Mouse (Mus musculus) left cerebral cortex, adult 2 months (tissue): ENCODE measurements around the gene Armh2. TPM values are rescaled to one million over a fixed set of nuclear protein-coding genes. Genes with fewer than 3 reads are reported as not detected.

Source experiments
- DNase-seq, 2 experiments: peaks; one replicate each; pipeline ENCODE4 v3.0.0; 2021 to 2022; ENCODE audit warnings: low spot score in 2 of 2, mixed read lengths in 1 of 2; ENCODE audit errors: extremely low spot score in 1 of 2
- H3K27ac ChIP-seq: fragments of 200-600 bp; 2 replicates; pipeline ENCODE4 v1.8.1; 2022
- H3K4me3 ChIP-seq: fragments of 200-600 bp; 2 replicates; pipeline ENCODE4 v1.8.1; 2022
- CTCF ChIP-seq: fragments of 200-600 bp; IDR thresholded peaks from 2 replicates; pipeline ENCODE4 v1.8.1; 2022; ENCODE audit warnings: antibody characterized with exemption, mild to moderate bottlenecking, moderate library complexity
- intact Hi-C: fragments of 180-260 bp; cut with DNase I; formaldehyde crosslinking; loops from one replicate; pipeline ENCODE4 v1.15.1; 2025
- total RNA-seq, 2 experiments: library from RNA; stranded (reverse); gene quantifications; 2 replicates each; pipeline ENCODE4 v1.2.3; 2021

Gene Armh2
- total RNA-seq, 2 experiments from 2014 or later: not detected

- DNase-seq: peak in 1 of 2 experiments; percentile 2
- no peak overlapping the region for H3K4me3 ChIP-seq
- intact Hi-C loops: no loop called here
- H3K27ac ChIP-seq: no peak overlapping the region
- no peak for TF ChIP-seq CTCF
These were observed 46.4 kb downstream of the Armh2 start for GRCm38 (mm10) chr13:24787477-24787876.

- intact Hi-C loops: no loop called here
- no peak for DNase-seq
- no peak overlapping the region for H3K4me3 ChIP-seq
- H3K27ac ChIP-seq: no peak overlapping the region
- no peak for TF ChIP-seq CTCF
These were observed 50.3 kb downstream of the Armh2 start for GRCm38 (mm10) chr13:24791349-24791748.

GRCm38 (mm10) chr13:24792411-24793045, 51.5 kb downstream of the Armh2 start:
- Histone ChIP-seq H3K27ac (no peak overlapping the region), H3K4me3 (no peak overlapping the region)
- intact Hi-C loops: no loop called here
- no peak for TF ChIP-seq CTCF
- no peak for DNase-seq

Other genes starting within 250 kb of the Armh2 start
- 10 to 100 TPM; 62.5 to 68.3 TPM for gene Ripor2, start 159.0 kb upstream of the Armh2 start, total RNA-seq
- 1 to 10 TPM; 2.6 TPM for gene Gmnn, start 20.7 kb downstream of the Armh2 start, total RNA-seq
- gene BC005537, start 60.4 kb downstream of the Armh2 start, total RNA-seq: 100 to 1,000 TPM; 151 to 161 TPM
- gene Acot13, start 90.3 kb downstream of the Armh2 start, total RNA-seq: 10 to 100 TPM; 80.0 to 82.9 TPM
- 10 to 100 TPM; 18.8 to 20.7 TPM for gene Tdp2, start 90.4 kb downstream of the Armh2 start, total RNA-seq
- gene D130043K22Rik, start 103.9 kb downstream of the Armh2 start, total RNA-seq: 10 to 100 TPM; 30.8 to 31.2 TPM
- gene Aldh5a1, start 196.4 kb downstream of the Armh2 start, total RNA-seq: 10 to 100 TPM; 56.5 to 56.8 TPM
- gene Gpld1, start 201.9 kb downstream of the Armh2 start, total RNA-seq: 10 to 100 TPM; 19.2 to 19.8 TPM